Mouse (Mus musculus) cerebellum, adult 11-12 months (tissue): ENCODE measurements at regions not wholly inside any gene's neighbourhood (a gene's known extent, or its start where the extent isn't known, plus 50 kb on each side); places are given as distances from the start of the nearest gene placed in this dataset.

Experiments
- DNase-seq: peaks from one replicate; pipeline ENCODE4 v3.0.0; 2022

- no peak for DNase-seq
These were observed 307.3 kb upstream of the Apob start for GRCm38 (mm10) chr12:7670114-7670513.

- no peak for DNase-seq
These were observed 306.9 kb upstream of the Apob start for GRCm38 (mm10) chr12:7670561-7670960.

- DNase-seq = no peak
These were observed 285.5 kb upstream of the Apob start for GRCm38 (mm10) chr12:7691996-7692395.

GRCm38 (mm10) chr12:7698324-7698944 lies 279.0 kb upstream of the Apob start:
- no peak for DNase-seq

- no peak for DNase-seq
These were observed 268.3 kb upstream of the Apob start for GRCm38 (mm10) chr12:7709102-7709501.

GRCm38 (mm10) chr12:7709872-7710271 lies 267.6 kb upstream of the Apob start:
- no peak for DNase-seq

GRCm38 (mm10) chr12:7715091-7715490 lies 262.4 kb upstream of the Apob start:
- no peak for DNase-seq

- DNase-seq = no peak
These were observed 258.9 kb upstream of the Apob start for GRCm38 (mm10) chr12:7718556-7718955.

GRCm38 (mm10) chr12:7719080-7719479 lies 258.4 kb upstream of the Apob start:
- no peak for DNase-seq

- no peak for DNase-seq
These were observed 252.5 kb upstream of the Apob start for GRCm38 (mm10) chr12:7724992-7725391.

GRCm38 (mm10) chr12:7738020-7738419 lies 239.4 kb upstream of the Apob start:
- DNase-seq = no peak

GRCm38 (mm10) chr12:7738629-7739351 lies 238.7 kb upstream of the Apob start:
- no peak for DNase-seq

- DNase-seq = no peak
These were observed 238.0 kb upstream of the Apob start for GRCm38 (mm10) chr12:7739352-7739994.

GRCm38 (mm10) chr12:7746708-7747107 lies 230.7 kb upstream of the Apob start:
- DNase-seq = no peak

- no peak for DNase-seq
These were observed 227.9 kb upstream of the Apob start for GRCm38 (mm10) chr12:7749319-7750238.

- no peak for DNase-seq
These were observed 222.6 kb upstream of the Apob start for GRCm38 (mm10) chr12:7754861-7755260.

- no peak for DNase-seq
These were observed 212.4 kb upstream of the Apob start for GRCm38 (mm10) chr12:7764795-7765697.

- no peak for DNase-seq
These were observed 203.3 kb upstream of the Apob start for GRCm38 (mm10) chr12:7774127-7774526.

GRCm38 (mm10) chr12:7776335-7776734 lies 201.1 kb upstream of the Apob start:
- peak; percentile 13 for DNase-seq

GRCm38 (mm10) chr12:7777220-7778055 lies 200.0 kb upstream of the Apob start:
- DNase-seq = peak; percentile 4

GRCm38 (mm10) chr12:7778056-7778440 lies 199.4 kb upstream of the Apob start:
- no peak for DNase-seq
